Mouse (Mus musculus) ES-E14 (cell line): Measurements from ENCODE around the gene Nrbp1. TPM values are rescaled to one million over a fixed set of nuclear protein-coding genes. Genes with fewer than 3 reads are reported as not detected.
A peak's percentile ranks its signal among the peaks of the same experiment; 100 is the strongest.

ENCODE experiments used
- DNase-seq: peaks from one replicate; pipeline ENCODE4 v3.0.0-alpha.2; 2013; ENCODE audit warnings: low read depth, low spot score
- H3K27ac ChIP-seq: 2 replicates; pipeline ENCODE4 v1.5.1; 2012; ENCODE audit warnings: low read depth, mild to moderate bottlenecking, low read length, moderate library complexity, mixed read lengths; ENCODE audit not compliant: poor library complexity, insufficient read depth, severe bottlenecking
- H3K36me3 ChIP-seq: 2 replicates; pipeline ENCODE4 v1.6.1; 2012; ENCODE audit warnings: mild to moderate bottlenecking, low read length, moderate library complexity, mixed read lengths; ENCODE audit not compliant: control insufficient read depth, poor library complexity, insufficient read depth, severe bottlenecking
- H3K4me1 ChIP-seq, 2 experiments: fragments of 150-350 bp in 1 of 2; sonication (generic) in 1 of 2; 2 replicates each; pipeline ENCODE4 v1.6.1; 2012; ENCODE audit warnings: low read length in 2 of 2, mild to moderate bottlenecking in 1 of 2, mixed read lengths in 1 of 2; ENCODE audit not compliant: control insufficient read depth in 2 of 2, insufficient read depth in 2 of 2, poor library complexity in 1 of 2
- H3K4me3 ChIP-seq, 2 experiments: fragments of 150-350 bp in 1 of 2; sonication (generic) in 1 of 2; 2 replicates each; pipeline ENCODE4 v1.5.1; 2012; ENCODE audit warnings: low read length in 2 of 2, low read depth in 1 of 2, mild to moderate bottlenecking in 1 of 2, mixed read lengths in 1 of 2; ENCODE audit not compliant: insufficient read depth in 1 of 2, poor library complexity in 1 of 2, severe bottlenecking in 1 of 2
- H3K9ac ChIP-seq: 2 replicates; pipeline ENCODE4 v1.6.1; 2012; ENCODE audit warnings: low read depth, mild to moderate bottlenecking, low read length, mixed read lengths; ENCODE audit not compliant: poor library complexity, insufficient read depth, severe bottlenecking
- H3K9me3 ChIP-seq: fragments of 150-350 bp; sonication (generic); 2 replicates; pipeline ENCODE4 v1.6.1; 2012; ENCODE audit warnings: low read depth, mild to moderate bottlenecking, low read length; ENCODE audit not compliant: control insufficient read depth, insufficient read depth
- CHD2 ChIP-seq: IDR thresholded peaks from 2 replicates; pipeline ENCODE4 v1.6.1; 2014; ENCODE audit warnings: mild to moderate bottlenecking, low read depth, low read length, inconsistent platforms
- HCFC1 ChIP-seq: IDR thresholded peaks from 2 replicates; pipeline ENCODE4 v1.6.1; 2012; ENCODE audit warnings: low read length, inconsistent platforms, borderline replicate concordance; ENCODE audit not compliant: insufficient read depth
- MAFK ChIP-seq: IDR thresholded peaks from 2 replicates; pipeline ENCODE4 v1.6.1; 2014; ENCODE audit warnings: mild to moderate bottlenecking, low read depth, low read length, inconsistent platforms; ENCODE audit not compliant: insufficient read depth
- ZC3H11A ChIP-seq: IDR thresholded peaks from 2 replicates; pipeline ENCODE4 v1.6.1; 2012; ENCODE audit warnings: low read depth, mild to moderate bottlenecking, inconsistent platforms, low read length, borderline replicate concordance
- ZNF384 ChIP-seq: IDR thresholded peaks from 2 replicates; pipeline ENCODE4 v1.6.1; 2012; ENCODE audit warnings: low read depth, low read length, inconsistent platforms
- in situ Hi-C, 2 experiments: fragments of 600-800 bp; cut with MboI; formaldehyde crosslinking; loops; one replicate each; pipeline ENCODE4 v1.15.1; 2025; ENCODE audit warnings: low sequenced_read_pairs in 2 of 2, inconsistent platforms in 1 of 2; ENCODE audit not compliant: unreplicated experiment in 2 of 2
- total RNA-seq: library from RNA; depleted of rRNA; stranded (reverse); fragments of 300-350 nt; gene quantifications from 2 replicates; pipeline ENCODE4 v1.2.3, GENCODE M21; 2012

The Nrbp1 gene
- total RNA-seq, 1 experiment = 53.1 TPM

- Histone ChIP-seq H3K27ac (no peak overlapping the region), H3K36me3 (peaks cover 53% of the 10 kb centered on the region), H3K4me1 (peaks cover 11 to 12% of the 10 kb centered on the region in 2 experiments), H3K4me3 (no peak overlapping the region), H3K9me3 (no peaks in the 10 kb centered on the region), H3K9ac (no peak overlapping the region)
- no peak for DNase-seq
- TF ChIP-seq HCFC1 = no peak
- TF ChIP-seq ZC3H11A = no peak
- TF ChIP-seq CHD2 = no peak
- TF ChIP-seq ZNF384 = no peak
- TF ChIP-seq MAFK = no peak
- in situ Hi-C loops = no loop called here
Measured at GRCm38 (mm10) chr5:31198170-31198569, 42.5 kb upstream of the Nrbp1 start.

DNA sequence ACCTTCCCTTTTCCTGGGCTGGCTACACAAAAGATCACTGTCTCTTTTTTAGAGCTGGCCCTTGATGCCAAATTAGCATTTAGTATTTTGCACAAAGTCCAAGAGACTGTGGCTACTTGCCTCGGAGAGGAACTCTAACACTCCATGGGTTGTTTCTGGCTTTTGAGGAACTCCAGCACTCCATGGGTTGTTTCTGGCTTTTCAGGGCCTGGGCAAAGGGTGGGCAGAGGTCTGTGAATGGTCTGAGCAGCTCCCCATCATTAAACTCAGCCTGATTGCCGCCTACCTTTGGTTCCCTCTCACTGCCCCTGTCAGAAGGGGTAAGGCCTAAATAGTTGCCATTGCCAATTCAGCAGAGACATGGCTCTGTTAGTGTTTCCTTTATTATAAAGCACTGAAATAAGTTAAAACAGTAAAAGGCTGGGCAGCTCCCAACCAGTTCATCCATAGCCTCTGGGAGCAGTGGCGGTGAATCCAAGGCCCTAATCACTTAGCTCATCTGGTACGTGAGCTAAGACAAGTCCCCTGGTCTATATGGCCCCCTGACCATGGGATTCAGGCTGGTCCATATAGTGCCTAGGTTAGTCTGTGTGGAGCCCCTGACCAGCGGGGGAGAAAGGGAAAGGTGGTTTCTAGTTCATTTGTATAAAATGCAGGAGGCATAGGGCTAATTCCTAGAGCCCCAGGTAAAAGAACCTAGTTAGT, 41.9 kb upstream of the Nrbp1 start:
- in situ Hi-C loops = no loop called here
- Histone ChIP-seq H3K9ac (no peak overlapping the region), H3K4me3 (no peak overlapping the region), H3K27ac (no peak overlapping the region), H3K36me3 (peaks cover 54% of the 10 kb centered on the region), H3K9me3 (no peaks in the 10 kb centered on the region), H3K4me1 (peaks cover 11 to 12% of the 10 kb centered on the region in 2 experiments)
- TF ChIP-seq HCFC1 (no peak), ZC3H11A (no peak), MAFK (no peak), ZNF384 (no peak), CHD2 (no peak)
- no peak for DNase-seq

- no peak for DNase-seq
- in situ Hi-C loops = no loop called here
- Histone ChIP-seq H3K27ac (no peak overlapping the region), H3K36me3 (peaks cover 58% of the 10 kb centered on the region), H3K9ac (no peak overlapping the region), H3K4me1 (peaks cover 10 to 11% of the 10 kb centered on the region in 2 experiments), H3K4me3 (no peak overlapping the region), H3K9me3 (no peaks in the 10 kb centered on the region)
- TF ChIP-seq ZC3H11A (no peak), MAFK (no peak), CHD2 (no peak)
Measured at GRCm38 (mm10) chr5:31199321-31199892, 41.3 kb upstream of the Nrbp1 start.

- in situ Hi-C loops = no loop called here
- H3K4me1 ChIP-seq = peaks cover 5 to 9% of the 10 kb centered on the region in 2 experiments
- peaks cover 62% of the 10 kb centered on the region for H3K36me3 ChIP-seq
- H3K4me3 ChIP-seq = peak overlapping the region in 1 of 2 experiments; percentile 25; a peak in 2 of 4 replicates
- peak overlapping the region; percentile 19; the same call in 1 of the 2 replicates for H3K9ac ChIP-seq
- no peaks in the 10 kb centered on the region for H3K9me3 ChIP-seq
- TF ChIP-seq ZC3H11A (no peak), HCFC1 (no peak), CHD2 (no peak), MAFK (no peak), ZNF384 (no peak)
- DNase-seq = no peak
- H3K27ac ChIP-seq = no peak overlapping the region
Measured at GRCm38 (mm10) chr5:31199893-31200292, 40.8 kb upstream of the Nrbp1 start.
